Mouse (Mus musculus): ENCODE data around the gene Elmo2. TPM values are rescaled to one million over a fixed set of nuclear protein-coding genes. Genes with fewer than 3 reads are reported as not detected.

Elmo2 gene
- polyA plus RNA-seq, 1 experiment from 2014 or later = 70.6 TPM

GRCm38 (mm10) chr2:165320531-165321150, 5.6 kb downstream of the Elmo2 start:
- ATAC-seq (ENCODE audit: low read depth) (no peak), DNase-seq (ENCODE audit: low spot score) (no peak)
- peak overlapping the region; percentile 63 for H3K27ac ChIP-seq (replicated peaks; ENCODE audit: low read depth, low read length)
- no peaks in the 10 kb centered on the region for H3K27me3 ChIP-seq (replicated peaks; ENCODE audit: control insufficient read depth, insufficient read depth, low read length)
- peak overlapping the region; percentile 16; the same call in 1 of the 2 replicates for H3K4me2 ChIP-seq (ENCODE audit: low read depth, low read length)
- H3K36me3 ChIP-seq (ENCODE audit: control insufficient read depth, insufficient read depth, low read length) = peaks cover 7% of the 10 kb centered on the region
- H3K9ac ChIP-seq (ENCODE audit: low read depth, low read length) = 0 out of 2 replicates have a peak overlapping the region, but pooled peaks have one; percentile 26
- H3K4me3 ChIP-seq (ENCODE audit: low read depth, low read length) = no peak overlapping the region
- WGBS = 51% methylated on average over 12 of the region's 12 CpGs
- H3K4me1 ChIP-seq (ENCODE audit: control insufficient read depth, insufficient read depth, low read length) = peaks cover 61% of the 10 kb centered on the region
- no peaks in the 10 kb centered on the region for H3K9me3 ChIP-seq (ENCODE audit: control insufficient read depth, low read length)

- WGBS = 78% methylated on average over 4 of the region's 4 CpGs
- no peaks in the 10 kb centered on the region for H3K27me3 ChIP-seq (replicated peaks; ENCODE audit: control insufficient read depth, insufficient read depth, low read length)
- no peak overlapping the region for H3K4me3 ChIP-seq (ENCODE audit: low read depth, low read length)
- DNase-seq (ENCODE audit: low spot score) (no peak), ATAC-seq (ENCODE audit: low read depth) (no peak)
- no peak overlapping the region for H3K4me2 ChIP-seq (ENCODE audit: low read depth, low read length)
- no peak overlapping the region; the same call in 1 of the 2 replicates for H3K27ac ChIP-seq (replicated peaks; ENCODE audit: low read depth, low read length)
- H3K9ac ChIP-seq (ENCODE audit: low read depth, low read length) = no peak overlapping the region
- H3K36me3 ChIP-seq (ENCODE audit: control insufficient read depth, insufficient read depth, low read length) = peaks cover 18% of the 10 kb centered on the region
- no peaks in the 10 kb centered on the region for H3K9me3 ChIP-seq (ENCODE audit: control insufficient read depth, low read length)
- peaks cover 50% of the 10 kb centered on the region for H3K4me1 ChIP-seq (ENCODE audit: control insufficient read depth, insufficient read depth, low read length)
These were observed 6.8 kb downstream of the Elmo2 start for GRCm38 (mm10) chr2:165319503-165319902.

GRCm38 (mm10) chr2:165318941-165319340, 7.3 kb downstream of the Elmo2 start:
- WGBS = 82% methylated on average over 7 of the region's 7 CpGs
- DNase-seq (ENCODE audit: low spot score) (no peak), ATAC-seq (ENCODE audit: low read depth) (no peak)
- no peak overlapping the region for H3K9ac ChIP-seq (ENCODE audit: low read depth, low read length)
- no peaks in the 10 kb centered on the region for H3K9me3 ChIP-seq (ENCODE audit: control insufficient read depth, low read length)
- peaks cover 44% of the 10 kb centered on the region for H3K4me1 ChIP-seq (ENCODE audit: control insufficient read depth, insufficient read depth, low read length)
- H3K27ac ChIP-seq (replicated peaks; ENCODE audit: low read depth, low read length) = no peak overlapping the region
- H3K36me3 ChIP-seq (ENCODE audit: control insufficient read depth, insufficient read depth, low read length) = peaks cover 24% of the 10 kb centered on the region
- H3K4me3 ChIP-seq (ENCODE audit: low read depth, low read length) = no peak overlapping the region
- H3K27me3 ChIP-seq (replicated peaks; ENCODE audit: control insufficient read depth, insufficient read depth, low read length) = no peaks in the 10 kb centered on the region
- H3K4me2 ChIP-seq (ENCODE audit: low read depth, low read length) = no peak overlapping the region

- DNase-seq (ENCODE audit: low spot score) (no peak), ATAC-seq (ENCODE audit: low read depth) (no peak)
- H3K9ac ChIP-seq (ENCODE audit: low read depth, low read length) = 0 out of 2 replicates have a peak overlapping the region, but pooled peaks have one; percentile 30
- H3K27ac ChIP-seq (replicated peaks; ENCODE audit: low read depth, low read length) = peak overlapping the region; percentile 53
- H3K4me3 ChIP-seq (ENCODE audit: low read depth, low read length) = no peak overlapping the region
- H3K9me3 ChIP-seq (ENCODE audit: control insufficient read depth, low read length) = no peaks in the 10 kb centered on the region
- H3K27me3 ChIP-seq (replicated peaks; ENCODE audit: control insufficient read depth, insufficient read depth, low read length) = no peaks in the 10 kb centered on the region
- WGBS = 46% methylated on average over 16 of the region's 16 CpGs
- peaks cover 36% of the 10 kb centered on the region for H3K36me3 ChIP-seq (ENCODE audit: control insufficient read depth, insufficient read depth, low read length)
- H3K4me1 ChIP-seq (ENCODE audit: control insufficient read depth, insufficient read depth, low read length) = peaks cover 38% of the 10 kb centered on the region
- H3K4me2 ChIP-seq (ENCODE audit: low read depth, low read length) = no peak overlapping the region
These were observed 8.5 kb downstream of the Elmo2 start for GRCm38 (mm10) chr2:165317621-165318263.

GRCm38 (mm10) chr2:165316837-165317473, 9.3 kb downstream of the Elmo2 start:
- peak; percentile 92 for DNase-seq (ENCODE audit: low spot score)
- H3K27ac ChIP-seq (replicated peaks; ENCODE audit: low read depth, low read length) = peak overlapping the region; percentile 53
- no peak overlapping the region for H3K4me3 ChIP-seq (ENCODE audit: low read depth, low read length)
- H3K4me1 ChIP-seq (ENCODE audit: control insufficient read depth, insufficient read depth, low read length) = peaks cover 34% of the 10 kb centered on the region
- no peaks in the 10 kb centered on the region for H3K27me3 ChIP-seq (replicated peaks; ENCODE audit: control insufficient read depth, insufficient read depth, low read length)
- H3K9me3 ChIP-seq (ENCODE audit: control insufficient read depth, low read length) = no peaks in the 10 kb centered on the region
- H3K36me3 ChIP-seq (ENCODE audit: control insufficient read depth, insufficient read depth, low read length) = peaks cover 43% of the 10 kb centered on the region
- no peak overlapping the region for H3K4me2 ChIP-seq (ENCODE audit: low read depth, low read length)
- 17% methylated on average over 9 of the region's 9 CpGs for whole genome bisulfite sequencing
- ATAC-seq (ENCODE audit: low read depth) = peak; percentile 83
- H3K9ac ChIP-seq (ENCODE audit: low read depth, low read length) = peak overlapping the region; percentile 30; the same call in 1 of the 2 replicates

- DNase-seq (ENCODE audit: low spot score) = no peak
- no peak overlapping the region for H3K4me2 ChIP-seq (ENCODE audit: low read depth, low read length)
- no peaks in the 10 kb centered on the region for H3K27me3 ChIP-seq (replicated peaks; ENCODE audit: control insufficient read depth, insufficient read depth, low read length)
- H3K27ac ChIP-seq (replicated peaks; ENCODE audit: low read depth, low read length) = peak overlapping the region; percentile 39; the same call in 1 of the 2 replicates
- H3K36me3 ChIP-seq (ENCODE audit: control insufficient read depth, insufficient read depth, low read length) = peaks cover 50% of the 10 kb centered on the region
- no peak overlapping the region for H3K9ac ChIP-seq (ENCODE audit: low read depth, low read length)
- no peaks in the 10 kb centered on the region for H3K9me3 ChIP-seq (ENCODE audit: control insufficient read depth, low read length)
- H3K4me3 ChIP-seq (ENCODE audit: low read depth, low read length) = no peak overlapping the region
- 69% methylated on average over 8 of the region's 10 CpGs for WGBS
- H3K4me1 ChIP-seq (ENCODE audit: control insufficient read depth, insufficient read depth, low read length) = peaks cover 27% of the 10 kb centered on the region
- no peak for ATAC-seq (ENCODE audit: low read depth)
These were observed 10.1 kb downstream of the Elmo2 start for GRCm38 (mm10) chr2:165316204-165316603.

GRCm38 (mm10) chr2:165314197-165314596, 12.1 kb downstream of the Elmo2 start:
- Histone ChIP-seq H3K4me2 (ENCODE audit: low read depth, low read length) (no peak overlapping the region), H3K4me1 (ENCODE audit: control insufficient read depth, insufficient read depth, low read length) (peaks cover 18% of the 10 kb centered on the region), H3K27me3 (replicated peaks; ENCODE audit: control insufficient read depth, insufficient read depth, low read length) (no peaks in the 10 kb centered on the region), H3K9ac (ENCODE audit: low read depth, low read length) (no peak overlapping the region), H3K36me3 (ENCODE audit: control insufficient read depth, insufficient read depth, low read length) (peaks cover 70% of the 10 kb centered on the region), H3K27ac (replicated peaks; ENCODE audit: low read depth, low read length) (no peak overlapping the region), H3K9me3 (ENCODE audit: control insufficient read depth, low read length) (no peaks in the 10 kb centered on the region), H3K4me3 (ENCODE audit: low read depth, low read length) (no peak overlapping the region)
- WGBS = 89% methylated on average over 8 of the region's 8 CpGs
- DNase-seq (ENCODE audit: low spot score) = no peak
- no peak for ATAC-seq (ENCODE audit: low read depth)

- ATAC-seq (ENCODE audit: low read depth) = no peak
- Histone ChIP-seq H3K27ac (replicated peaks; ENCODE audit: low read depth, low read length) (no peak overlapping the region), H3K9ac (ENCODE audit: low read depth, low read length) (no peak overlapping the region), H3K4me2 (ENCODE audit: low read depth, low read length) (no peak overlapping the region), H3K9me3 (ENCODE audit: control insufficient read depth, low read length) (no peaks in the 10 kb centered on the region), H3K36me3 (ENCODE audit: control insufficient read depth, insufficient read depth, low read length) (peaks cover 89% of the 10 kb centered on the region), H3K27me3 (replicated peaks; ENCODE audit: control insufficient read depth, insufficient read depth, low read length) (no peaks in the 10 kb centered on the region), H3K4me1 (ENCODE audit: control insufficient read depth, insufficient read depth, low read length) (peaks cover 8% of the 10 kb centered on the region), H3K4me3 (ENCODE audit: low read depth, low read length) (no peak overlapping the region)
- DNase-seq (ENCODE audit: low spot score) = no peak
- 61% methylated on average over 7 of the region's 7 CpGs for WGBS
These were observed 13.9 kb downstream of the Elmo2 start for GRCm38 (mm10) chr2:165312381-165312780.

Measured in embryonic facial prominence, embryonic 14.5 days (tissue).